Mouse (Mus musculus): ENCODE measurements at regions not wholly inside any gene's neighbourhood (a gene's known extent, or its start where the extent isn't known, plus 50 kb on each side); places are given as distances from the start of the nearest gene placed in this dataset.

DNA sequence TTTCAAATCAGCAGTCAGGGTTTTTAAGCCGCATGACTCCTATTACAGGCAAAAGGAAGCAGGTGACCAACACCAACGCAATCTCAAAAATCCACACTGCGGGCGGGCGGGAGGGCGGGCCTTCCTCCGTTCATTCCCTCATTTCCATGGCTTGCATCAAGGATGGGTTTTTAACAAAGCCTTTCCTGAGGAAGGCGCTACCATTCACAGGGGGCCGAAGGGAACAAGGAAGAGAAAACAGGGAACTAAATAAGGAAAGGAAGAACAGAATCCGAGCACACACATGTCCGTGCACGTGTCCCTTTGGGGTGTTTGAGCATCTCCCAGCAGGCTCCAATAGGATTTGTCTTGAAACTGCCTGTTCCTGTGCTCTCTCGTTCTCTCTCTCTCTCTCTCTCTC, 421.0 kb upstream of the Jarid2 start:
- TF ChIP-seq CTCF (IDR thresholded peaks at IDR 0.05; ENCODE audit: borderline replicate concordance, insufficient read depth, low read depth, low read length) = no peak
- TF ChIP-seq POLR2A (IDR thresholded peaks at IDR 0.05; ENCODE audit: borderline replicate concordance, insufficient read depth, low read length) = no peak

Data from cerebellum, adult 2 months (tissue).